Mouse (Mus musculus) lung, postnatal 0 days (tissue): ENCODE measurements around the gene Gp9. TPM values are rescaled to one million over a fixed set of nuclear protein-coding genes. Genes with fewer than 3 reads are reported as not detected.

ENCODE experiments used
- ATAC-seq: fragments of 200-750 bp; cut with Nextera tagmentation; 2 replicates; pipeline ENCODE4 v1.8.0; 2017; ENCODE audit warnings: moderate library complexity
- DNase-seq: peaks from one replicate; pipeline ENCODE4 v3.0.0-alpha.2; 2016; ENCODE audit warnings: low spot score
- H3K27ac ChIP-seq: fragments of 300-500 bp; sonication (generic); 2 replicates; pipeline ENCODE4 v1.5.1; 2014; ENCODE audit warnings: antibody characterized with exemption, mild to moderate bottlenecking, low read length, mixed read lengths
- H3K27me3 ChIP-seq: fragments of 300-500 bp; sonication (generic); replicated peaks from 2 replicates; pipeline ENCODE4 v1.6.1; 2014; ENCODE audit warnings: low read length, mixed read lengths; ENCODE audit not compliant: insufficient read depth
- H3K36me3 ChIP-seq: fragments of 300-500 bp; sonication (generic); 2 replicates; pipeline ENCODE4 v1.6.1; 2014; ENCODE audit warnings: low read length, mixed read lengths; ENCODE audit not compliant: insufficient read depth
- H3K4me1 ChIP-seq: fragments of 300-500 bp; sonication (generic); 2 replicates; pipeline ENCODE4 v1.6.1; 2014; ENCODE audit warnings: antibody characterized with exemption, low read depth, low read length, mixed read lengths; ENCODE audit not compliant: insufficient read depth
- H3K4me2 ChIP-seq: fragments of 300-500 bp; sonication (generic); replicated peaks from 2 replicates; pipeline ENCODE4 v1.6.1; 2014; ENCODE audit warnings: low read depth, mild to moderate bottlenecking, low read length, moderate library complexity, mixed read lengths
- H3K4me3 ChIP-seq: fragments of 300-500 bp; sonication (generic); 2 replicates; pipeline ENCODE4 v1.5.1; 2014; ENCODE audit warnings: low read depth, low read length
- H3K9ac ChIP-seq: fragments of 300-500 bp; sonication (generic); replicated peaks from 2 replicates; pipeline ENCODE4 v1.6.1; 2014; ENCODE audit warnings: low read depth, mild to moderate bottlenecking
- H3K9me3 ChIP-seq: fragments of 300-500 bp; sonication (generic); 2 replicates; pipeline ENCODE4 v1.6.1; 2016; ENCODE audit warnings: low read length, mixed read lengths
- CTCF ChIP-seq: IDR thresholded peaks from 2 replicates; pipeline ENCODE4 v1.5.1; 2016; ENCODE audit warnings: antibody characterized with exemption, mild to moderate bottlenecking
- EP300 ChIP-seq: IDR thresholded peaks from 2 replicates; pipeline ENCODE4 v1.6.1; 2016; ENCODE audit warnings: antibody characterized with exemption, mild to moderate bottlenecking, control low read depth
- WGBS: fragments of 180-500 bp; shearing (Covaris S2); extraction: QIAGEN DNeasy Blood & Tissue Kit; methylation state at CpG from one replicate; pipeline ENCODE4 v1.1.7; 2014; 5-methylcytosine and 5-hydroxymethylcytosine counted together
- polyA plus RNA-seq: library from polyadenylated mRNA; unstranded; fragments of >200 nt; fragmentation: Nextera tagmentation; extraction: Ambion mirVana; gene quantifications from 2 replicates; pipeline ENCODE4 v1.2.1, GENCODE M21; 2015

Gp9 gene
- polyA plus RNA-seq, 1 experiment from 2014 or later = 8.3 TPM

DNA sequence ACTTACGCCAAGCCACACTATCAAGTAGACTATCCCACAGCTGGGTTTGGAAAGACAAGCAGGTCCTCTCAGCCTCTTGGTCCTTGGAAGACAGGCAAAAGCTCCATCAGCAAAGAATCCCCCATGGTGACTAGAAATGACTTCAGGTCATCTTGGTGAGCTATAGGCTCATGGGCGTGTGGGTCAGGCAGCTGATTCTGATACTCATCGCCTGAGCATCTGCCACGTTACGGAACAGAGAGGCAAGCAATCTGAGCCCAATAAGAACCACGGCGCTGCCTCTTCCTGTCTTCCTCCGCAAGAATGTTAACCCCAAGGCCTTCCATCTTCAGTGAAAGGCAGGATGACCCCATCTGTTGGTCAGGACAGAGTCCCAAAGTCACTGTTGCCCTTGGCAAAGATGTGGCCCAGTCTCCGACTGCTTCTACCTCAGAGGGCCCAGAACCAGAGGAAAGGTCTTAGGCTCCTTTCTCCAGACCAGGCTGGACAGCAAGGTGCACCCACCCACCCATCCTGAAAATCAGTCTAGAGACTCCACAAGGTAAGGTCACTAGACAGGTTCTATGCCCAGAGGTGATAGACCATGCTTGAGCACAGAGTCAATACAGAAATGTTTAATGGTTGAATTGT is 10.5 kb downstream of the Gp9 start:
- DNase-seq (no peak), ATAC-seq (no peak)
- Histone ChIP-seq H3K27ac (no peak overlapping the region), H3K4me3 (no peak overlapping the region), H3K9ac (no peak overlapping the region), H3K9me3 (no peaks in the 10 kb centered on the region), H3K4me2 (no peak overlapping the region), H3K4me1 (peaks cover 12% of the 10 kb centered on the region), H3K27me3 (no peaks in the 10 kb centered on the region), H3K36me3 (peaks cover 8% of the 10 kb centered on the region; the same call in 1 of the 2 replicates)
- 90% methylated on average over 9 of the region's 9 CpGs for WGBS
- TF ChIP-seq CTCF = no peak
- TF ChIP-seq EP300 = no peak

DNA sequence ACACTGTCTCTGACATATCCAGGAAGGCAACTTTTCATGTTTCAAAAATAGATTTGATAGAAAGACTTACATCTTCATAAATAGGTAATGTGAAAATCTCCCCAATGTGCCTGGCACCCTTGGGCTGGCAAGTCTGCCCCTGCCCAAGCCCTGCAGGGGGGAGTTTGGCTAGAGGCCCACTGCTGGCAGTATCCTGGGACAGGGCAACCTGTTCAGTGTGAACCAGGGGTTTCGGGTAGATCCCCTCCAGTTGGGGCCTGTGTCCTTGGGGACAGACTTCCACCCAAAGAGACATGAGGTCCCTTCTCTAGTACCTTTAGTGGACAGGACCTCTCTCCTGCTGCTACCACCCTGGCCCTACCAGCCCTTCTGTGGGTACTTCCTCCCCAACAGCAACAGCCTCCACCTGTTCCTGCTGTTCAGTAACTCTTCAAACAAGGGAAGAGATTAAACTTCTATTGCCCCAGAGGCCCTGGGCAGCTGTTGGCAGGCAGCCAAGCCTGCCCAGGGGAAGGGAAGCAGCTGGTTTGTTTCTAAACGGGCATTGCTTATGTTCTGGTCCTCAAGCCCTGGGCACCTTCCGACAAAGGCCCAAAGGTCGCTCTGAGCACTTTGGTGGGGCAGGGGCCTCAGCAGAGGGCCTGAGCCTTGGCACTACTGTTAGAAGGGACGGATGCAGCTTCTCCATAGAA is 11.2 kb downstream of the Gp9 start:
- Histone ChIP-seq H3K36me3 (peaks cover 8% of the 10 kb centered on the region; the same call in 1 of the 2 replicates), H3K9ac (no peak overlapping the region), H3K9me3 (no peaks in the 10 kb centered on the region), H3K27ac (peak overlapping the region; percentile 51; the same call in 1 of the 2 replicates), H3K4me1 (peaks cover 12% of the 10 kb centered on the region), H3K4me3 (no peak overlapping the region), H3K27me3 (no peaks in the 10 kb centered on the region), H3K4me2 (no peak overlapping the region)
- 20% methylated on average over 5 of the region's 5 CpGs for WGBS
- peak; percentile 76 for ATAC-seq
- no peak for TF ChIP-seq EP300
- TF ChIP-seq CTCF = no peak
- peak; percentile 77 for DNase-seq

DNA sequence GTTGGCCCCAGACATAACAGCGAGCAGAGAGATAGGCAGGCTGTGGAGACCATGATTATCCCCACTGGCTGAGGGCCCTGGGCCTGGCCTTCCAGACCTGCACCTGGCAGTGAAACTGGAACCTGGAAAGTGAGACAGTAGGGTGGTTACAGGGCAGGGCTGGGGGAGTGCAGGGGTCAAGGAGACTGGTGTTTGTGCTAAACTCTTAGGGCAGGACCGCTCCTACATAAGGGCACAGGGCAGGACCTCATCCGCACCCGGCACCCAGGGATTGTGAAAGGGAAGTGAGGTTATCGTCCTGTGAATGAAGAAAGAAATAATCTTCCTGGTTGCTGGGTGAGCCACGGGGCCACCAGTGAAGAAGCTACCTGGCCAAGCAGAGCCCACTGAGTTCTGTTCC is 11.9 kb downstream of the Gp9 start:
- TF ChIP-seq EP300 (no peak), CTCF (no peak)
- no peak overlapping the region for H3K4me3 ChIP-seq
- ATAC-seq = no peak
- 78% methylated on average over 6 of the region's 6 CpGs for WGBS
- H3K27me3 ChIP-seq = no peaks in the 10 kb centered on the region
- H3K9me3 ChIP-seq = no peaks in the 10 kb centered on the region
- peaks cover 12% of the 10 kb centered on the region for H3K4me1 ChIP-seq
- no peak overlapping the region for H3K9ac ChIP-seq
- no peak overlapping the region for H3K4me2 ChIP-seq
- no peak for DNase-seq
- H3K27ac ChIP-seq = peak overlapping the region; percentile 51; the same call in 1 of the 2 replicates
- H3K36me3 ChIP-seq = peaks cover 8% of the 10 kb centered on the region; the same call in 1 of the 2 replicates

DNA sequence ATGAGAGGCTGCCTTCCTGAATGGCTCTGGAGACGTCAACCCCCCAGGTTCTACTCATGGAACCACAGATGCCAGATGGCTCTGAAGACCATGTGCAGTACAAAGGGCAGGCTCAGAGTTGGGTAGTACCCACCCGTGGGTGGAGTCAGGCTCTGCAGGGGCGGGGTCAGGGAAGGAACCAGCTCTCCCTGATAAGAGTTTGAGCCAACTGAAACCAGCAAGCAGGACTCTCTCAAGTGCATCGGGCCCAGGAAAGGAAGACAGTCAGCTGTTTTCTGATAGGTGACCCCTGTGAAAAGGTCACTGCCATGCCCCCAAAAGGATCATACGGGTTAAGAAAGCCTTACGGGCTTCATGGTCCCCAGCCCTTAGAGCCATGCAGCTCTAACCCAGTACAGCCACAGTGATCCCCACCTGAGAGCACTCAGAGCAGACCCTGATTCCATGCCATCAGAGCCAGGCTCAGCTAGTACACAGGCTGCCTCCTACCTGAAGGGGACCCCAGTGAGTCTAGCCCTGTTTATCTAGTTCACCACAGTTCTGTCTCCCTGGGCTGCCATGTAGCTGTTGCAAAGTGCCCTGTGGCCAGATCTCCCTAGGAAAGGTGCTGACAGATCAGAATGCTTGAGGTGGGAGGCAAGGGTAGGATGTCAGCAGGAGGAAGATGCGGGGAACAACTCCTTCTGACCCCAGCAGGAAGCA is 13.1 kb downstream of the Gp9 start:
- no peak overlapping the region for H3K4me3 ChIP-seq
- 64% methylated on average over 7 of the region's 7 CpGs for WGBS
- no peak overlapping the region for H3K9ac ChIP-seq
- DNase-seq (peak; percentile 31), ATAC-seq (peak; percentile 23; the same call in 1 of the 2 replicates)
- no peaks in the 10 kb centered on the region for H3K27me3 ChIP-seq
- peaks cover 8% of the 10 kb centered on the region; the same call in 1 of the 2 replicates for H3K36me3 ChIP-seq
- H3K4me2 ChIP-seq = no peak overlapping the region
- H3K9me3 ChIP-seq = no peaks in the 10 kb centered on the region
- peaks cover 12% of the 10 kb centered on the region for H3K4me1 ChIP-seq
- TF ChIP-seq EP300 = no peak
- no peak for TF ChIP-seq CTCF
- no peak overlapping the region for H3K27ac ChIP-seq

DNA sequence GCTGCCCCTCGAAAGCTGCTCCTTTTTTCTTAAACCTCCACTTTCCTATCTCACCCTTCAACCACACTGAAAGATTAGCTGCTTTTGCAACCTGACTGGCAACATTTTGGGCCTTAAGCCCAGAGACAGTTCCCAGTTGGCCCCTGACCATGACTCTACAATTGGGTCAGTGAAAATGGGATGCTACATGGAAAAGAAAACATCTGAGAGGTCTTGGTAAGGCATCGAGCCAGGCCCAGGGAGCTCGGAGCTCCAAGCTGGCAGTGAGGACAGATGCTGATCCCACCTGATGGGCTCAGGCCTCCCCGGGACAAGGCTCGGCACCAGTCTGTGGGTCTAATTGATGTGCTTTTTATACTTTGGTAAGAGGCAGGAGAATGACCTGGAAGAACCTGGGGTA is 14.0 kb downstream of the Gp9 start:
- Histone ChIP-seq H3K9me3 (no peaks in the 10 kb centered on the region), H3K4me3 (no peak overlapping the region), H3K36me3 (peaks cover 8% of the 10 kb centered on the region; the same call in 1 of the 2 replicates), H3K4me2 (no peak overlapping the region), H3K27me3 (no peaks in the 10 kb centered on the region), H3K27ac (no peak overlapping the region), H3K4me1 (peaks cover 12% of the 10 kb centered on the region), H3K9ac (no peak overlapping the region)
- WGBS = 98% methylated on average over 5 of the region's 5 CpGs
- DNase-seq (no peak), ATAC-seq (no peak)
- TF ChIP-seq EP300 (no peak), CTCF (no peak)

DNA sequence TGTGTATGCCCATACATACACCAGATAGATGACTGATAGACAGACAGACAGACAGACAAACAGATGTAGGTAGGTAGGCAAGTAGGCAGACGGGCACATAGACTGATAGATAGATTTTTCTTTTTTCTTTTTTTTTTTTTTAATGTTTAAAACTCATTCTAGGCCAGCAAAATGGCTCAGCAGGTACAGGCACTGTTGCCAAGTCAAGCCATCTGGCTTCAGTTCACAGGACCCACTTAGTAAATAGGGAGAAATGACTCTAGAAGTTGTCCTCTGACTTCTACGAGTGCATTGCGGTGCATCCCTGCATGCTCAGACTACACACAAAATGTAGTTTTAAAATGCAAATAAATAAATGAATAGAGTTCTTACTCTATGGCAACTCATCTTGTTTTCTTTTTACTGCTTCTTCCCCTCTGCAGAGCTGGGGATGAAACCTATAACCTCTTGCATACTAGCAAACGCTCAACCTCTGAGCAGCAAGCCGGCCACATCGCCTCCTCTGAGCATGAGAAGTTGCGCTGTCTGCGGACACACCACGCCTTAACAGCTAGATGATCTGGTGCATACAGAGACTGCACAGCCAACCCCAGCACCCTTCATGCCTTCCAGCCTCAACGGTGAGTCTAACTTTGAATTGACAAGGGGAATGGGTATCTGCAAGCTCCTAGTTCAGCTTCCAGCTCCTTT is 16.1 kb downstream of the Gp9 start:
- 94% methylated on average over 10 of the region's 10 CpGs for WGBS
- Histone ChIP-seq H3K4me3 (no peak overlapping the region), H3K4me2 (no peak overlapping the region), H3K4me1 (peaks cover 9% of the 10 kb centered on the region), H3K9ac (no peak overlapping the region), H3K36me3 (peaks cover 8% of the 10 kb centered on the region; the same call in 1 of the 2 replicates), H3K27ac (no peak overlapping the region), H3K9me3 (no peaks in the 10 kb centered on the region), H3K27me3 (no peaks in the 10 kb centered on the region)
- TF ChIP-seq EP300 (no peak), CTCF (no peak)
- no peak for DNase-seq
- no peak for ATAC-seq
